Comparison of ENCODE assay signal across 17 mouse cellular contexts in the genomic region with DNA sequence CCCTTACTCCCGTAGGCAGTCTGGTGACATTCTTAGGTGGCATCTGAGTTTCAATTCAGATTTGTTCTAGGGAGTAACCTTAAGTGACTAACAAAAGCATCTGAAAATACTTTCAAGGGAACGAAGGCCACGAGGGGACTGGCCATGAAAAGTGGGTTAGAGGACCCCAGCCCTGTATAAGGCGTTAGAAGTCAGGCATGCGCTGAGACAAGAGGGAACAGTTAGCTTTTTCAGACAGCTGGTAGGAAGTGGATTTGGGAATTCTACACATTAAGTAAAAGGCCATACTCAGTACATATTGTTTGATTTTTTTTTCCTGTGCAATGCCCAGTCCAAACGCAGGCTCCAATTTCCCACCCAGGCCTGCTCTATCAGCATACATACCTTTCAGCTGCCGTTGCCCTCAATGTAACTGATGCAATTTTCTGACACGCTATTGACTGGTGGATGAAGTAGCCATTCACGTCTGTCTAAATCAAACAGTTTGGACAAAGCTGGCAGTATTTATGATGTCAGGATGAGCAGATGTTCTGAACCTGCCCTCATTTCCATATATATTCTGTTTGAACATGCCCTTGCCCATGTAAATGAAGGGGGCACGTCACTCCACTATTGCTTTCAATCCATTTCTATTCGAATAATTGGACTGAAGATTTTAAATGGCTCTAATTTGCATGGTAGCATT.
DNase-seq lines count a peak whose midpoint lies in the region; ATAC-seq and TF ChIP-seq lines count a peak whose summit lies in the region.
"Had no signal": no experiment of that assay in that cellular context is flagged by ENCODE, and none has a peak within 500 bp of the region (broad histone marks: within the 10 kb centered on the region; RNA-seq: fewer than 3 reads in every experiment).

No protein-coding gene starts in this region.

- H3K4me1 ChIP-seq in neural tube, embryonic 12.5 days: peaks cover 6% of the 10 kb centered on the region; the same call in 1 of the 2 replicates
- H3K4me1 ChIP-seq in forebrain, postnatal 0 days (ENCODE audit: insufficient read depth): no peaks in the 10 kb centered on the region
- H3K4me1 ChIP-seq in midbrain, embryonic 13.5 days (replicated peaks): peaks cover 13% of the 10 kb centered on the region
- H3K4me1 ChIP-seq in kidney, embryonic 14.5 days (ENCODE audit: control insufficient read depth, insufficient read depth, low read length): no peaks in the 10 kb centered on the region
- H3K4me1 ChIP-seq: embryonic facial prominence, embryonic 15.5 days had no signal

- H3K27me3 ChIP-seq in neural tube, embryonic 12.5 days (replicated peaks): no peaks in the 10 kb centered on the region
- H3K27me3 ChIP-seq in forebrain, postnatal 0 days (ENCODE audit: insufficient read depth, low read length): no peaks in the 10 kb centered on the region
- H3K27me3 ChIP-seq in midbrain, embryonic 13.5 days: no peaks in the 10 kb centered on the region
- no peaks in the 10 kb centered on the region for H3K27me3 ChIP-seq in kidney, embryonic 14.5 days (ENCODE audit: control insufficient read depth, insufficient read depth, low read length)
- H3K27me3 ChIP-seq: embryonic facial prominence, embryonic 15.5 days had no signal

- no peaks in the 10 kb centered on the region for H3K9me3 ChIP-seq in neural tube, embryonic 12.5 days
- no peaks in the 10 kb centered on the region for H3K9me3 ChIP-seq in forebrain, postnatal 0 days (ENCODE audit: low read length)
- no peaks in the 10 kb centered on the region for H3K9me3 ChIP-seq in midbrain, embryonic 13.5 days
- H3K9me3 ChIP-seq in kidney, embryonic 14.5 days (ENCODE audit: control insufficient read depth, low read length): no peaks in the 10 kb centered on the region
- H3K9me3 ChIP-seq: embryonic facial prominence, embryonic 15.5 days had no signal

- no peak overlapping the region for H3K4me3 ChIP-seq in neural tube, embryonic 12.5 days
- H3K4me3 ChIP-seq in forebrain, postnatal 0 days (ENCODE audit: low read depth, low read length): no peak overlapping the region
- H3K4me3 ChIP-seq in midbrain, embryonic 13.5 days (replicated peaks): no peak overlapping the region
- no peak overlapping the region for H3K4me3 ChIP-seq in kidney, embryonic 14.5 days (ENCODE audit: low read length)
- H3K4me3 ChIP-seq: embryonic facial prominence, embryonic 15.5 days had no signal

- H3K27ac ChIP-seq in neural tube, embryonic 12.5 days: no peak overlapping the region
- no peak overlapping the region for H3K27ac ChIP-seq in forebrain, postnatal 0 days (ENCODE audit: low read depth, low read length)
- peak overlapping the region; percentile 82 for H3K27ac ChIP-seq in midbrain, embryonic 13.5 days
- H3K27ac ChIP-seq in kidney, embryonic 14.5 days (ENCODE audit: low read depth, low read length): no peak overlapping the region
- H3K27ac ChIP-seq: embryonic facial prominence, embryonic 15.5 days; liver, embryonic 14.5 days; macrophage had no signal

- DNase-seq in neural tube, embryonic 10.5 days (ENCODE audit: extremely low spot score, low spot score): no peak
- no peak for DNase-seq in forebrain, postnatal 0 days
- DNase-seq in right cerebral cortex, postnatal 25 days: no peak
- no peak for DNase-seq in right cerebral cortex, adult 2 months (ENCODE audit: low spot score in 2 of 2)
- DNase-seq: adrenal gland, adult 8-10 months; cerebellum, postnatal 10 days; kidney, adult 11 months; kidney, postnatal 10 days; layer of hippocampus, postnatal 36 days; retina, postnatal 1 day; thymus, postnatal 14 days had no signal

- no peak for TF ChIP-seq CTCF in forebrain, postnatal 0 days (IDR thresholded peaks at IDR 0.05; ENCODE audit: low read depth)

- WGBS in neural tube, embryonic 12.5 days: 47% methylated on average over 11 of the region's 11 CpGs
- 34% methylated on average over 11 of the region's 11 CpGs for WGBS in forebrain, postnatal 0 days
- WGBS in midbrain, embryonic 13.5 days: 33% methylated on average over 11 of the region's 11 CpGs
- 90% methylated on average over 11 of the region's 11 CpGs for WGBS in kidney, embryonic 14.5 days

- H3K4me2 ChIP-seq in neural tube, embryonic 12.5 days (replicated peaks): no peak overlapping the region
- H3K4me2 ChIP-seq in forebrain, postnatal 0 days (ENCODE audit: low read depth): no peak overlapping the region
- H3K4me2 ChIP-seq in midbrain, embryonic 13.5 days (replicated peaks): 0 out of 2 replicates have a peak overlapping the region, but pooled peaks have one; percentile 12
- H3K4me2 ChIP-seq in kidney, embryonic 14.5 days (replicated peaks; ENCODE audit: low read depth, low read length): no peak overlapping the region
- H3K4me2 ChIP-seq: embryonic facial prominence, embryonic 15.5 days had no signal

- peak; percentile 86 for ATAC-seq in neural tube, embryonic 12.5 days (ENCODE audit: low FRiP score, low read depth)
- peak; percentile 36; the same call in 1 of the 2 replicates for ATAC-seq in forebrain, postnatal 0 days
- peak; percentile 87 for ATAC-seq in midbrain, embryonic 13.5 days
- ATAC-seq in kidney, embryonic 14.5 days (ENCODE audit: low FRiP score, low TSS enrichment): no peak

- H3K36me3 ChIP-seq in neural tube, embryonic 12.5 days: peaks cover 12% of the 10 kb centered on the region
- no peaks in the 10 kb centered on the region; the same call in 1 of the 2 replicates for H3K36me3 ChIP-seq in forebrain, postnatal 0 days (ENCODE audit: insufficient read depth)
- peaks cover 12% of the 10 kb centered on the region for H3K36me3 ChIP-seq in midbrain, embryonic 13.5 days
- peaks cover 5% of the 10 kb centered on the region; the same call in 1 of the 2 replicates for H3K36me3 ChIP-seq in kidney, embryonic 14.5 days (ENCODE audit: control insufficient read depth, insufficient read depth, low read length)

- no peak overlapping the region for H3K9ac ChIP-seq in neural tube, embryonic 12.5 days
- H3K9ac ChIP-seq in forebrain, postnatal 0 days: no peak overlapping the region
- no peak overlapping the region for H3K9ac ChIP-seq in midbrain, embryonic 13.5 days (replicated peaks)
- no peak overlapping the region for H3K9ac ChIP-seq in kidney, embryonic 14.5 days (ENCODE audit: low read depth, low read length)
- H3K9ac ChIP-seq: embryonic facial prominence, embryonic 15.5 days; liver, embryonic 14.5 days had no signal
